Mouse (Mus musculus) thymus, postnatal 0 days (tissue): Measurements from ENCODE around the gene Mon1a. TPM values are rescaled to one million over a fixed set of nuclear protein-coding genes. Genes with fewer than 3 reads are reported as not detected.

Experiments
- DNase-seq: peaks from one replicate; pipeline ENCODE4 v3.0.0-alpha.2; 2015; ENCODE audit warnings: low spot score
- polyA plus RNA-seq: library from polyadenylated mRNA; unstranded; fragments of >200 nt; fragmentation: Nextera tagmentation; extraction: Ambion mirVana; gene quantifications from 2 replicates; pipeline ENCODE4 v1.2.1, GENCODE M21; 2015

The Mon1a gene
- polyA plus RNA-seq, 1 experiment from 2014 or later = 17.9 TPM

DNA sequence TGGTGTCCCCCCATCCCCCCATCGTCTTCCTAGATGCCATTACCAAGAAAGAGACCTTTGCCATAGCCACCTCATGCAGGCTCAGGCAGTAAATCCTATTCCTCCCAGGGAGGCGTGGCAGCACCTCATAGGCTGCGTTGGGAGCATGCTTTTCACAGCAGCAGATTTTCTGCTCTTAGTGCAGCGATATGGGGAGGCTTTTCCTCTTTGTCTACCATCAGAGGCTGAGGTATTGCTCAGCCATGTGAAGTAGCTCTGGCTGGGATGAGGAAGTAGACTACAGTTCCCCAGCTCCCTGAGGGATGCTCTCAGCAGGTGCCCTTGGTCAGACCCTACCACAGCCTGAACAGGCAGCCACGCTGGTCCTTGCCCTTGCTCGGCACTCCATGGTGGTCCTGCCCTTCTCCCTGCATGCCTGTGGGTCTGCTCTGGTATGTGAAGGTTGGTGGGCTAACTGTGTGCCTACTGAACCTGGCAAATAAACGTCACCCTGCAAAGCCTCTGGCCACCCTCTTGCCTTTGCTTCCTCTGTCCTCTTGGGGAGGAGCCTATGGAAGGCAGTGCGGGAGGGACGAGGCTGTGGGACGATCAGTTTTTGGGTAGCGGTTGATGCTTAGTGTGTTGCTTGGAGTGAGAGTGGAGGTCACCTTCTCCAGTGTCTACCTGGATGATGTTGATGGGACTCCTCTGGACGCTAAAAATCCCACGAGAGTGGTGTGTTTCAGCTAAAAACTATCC lies 61.4 kb downstream of the Mon1a start:
- no peak for DNase-seq

- DNase-seq = no peak
Measured at GRCm38 (mm10) chr9:107949922-107950235, 61.9 kb downstream of the Mon1a start, which contains the start of gene Traip. TSS of gene Traip (plus strand) at chr9:107950136.

GRCm38 (mm10) chr9:107950460-107951355 lies 62.8 kb downstream of the Mon1a start:
- peak; percentile 88 for DNase-seq

Other genes with a start within 250 kb of the Mon1a start
- 0.60 and 1.1 TPM in 2 replicates for gene Slc38a3, start 218.6 kb upstream of the Mon1a start, polyA plus RNA-seq
- 0.62 and 0.85 TPM in 2 replicates for gene Gnat1, start 208.4 kb upstream of the Mon1a start, polyA plus RNA-seq
- 2.2 and 3.2 TPM in 2 replicates for gene Sema3f, start 177.7 kb upstream of the Mon1a start, polyA plus RNA-seq
- 162 and 183 TPM in 2 replicates for gene Rbm5, start 117.2 kb upstream of the Mon1a start, polyA plus RNA-seq
- 61.2 and 66.2 TPM in 2 replicates for gene Rbm6, start 14.9 kb upstream of the Mon1a start, polyA plus RNA-seq
- 1.6 and 2.4 TPM in 2 replicates for gene Mst1r, start 18.7 kb downstream of the Mon1a start, polyA plus RNA-seq
- not detected in 2 replicates for gene Actl11, start 40.3 kb downstream of the Mon1a start, polyA plus RNA-seq
- gene Camkv, start 47.5 kb downstream of the Mon1a start, polyA plus RNA-seq = 12.1 and 12.9 TPM in 2 replicates
- 23.1 and 27.2 TPM in 2 replicates for gene Traip, start 62.0 kb downstream of the Mon1a start, polyA plus RNA-seq
- gene Uba7, start 87.4 kb downstream of the Mon1a start, polyA plus RNA-seq = 54.9 and 63.2 TPM in 2 replicates
- gene Gm20661, start 94.9 kb downstream of the Mon1a start, polyA plus RNA-seq = 0.26 and 0.27 TPM in 2 replicates
- gene Inka1, start 97.7 kb downstream of the Mon1a start, polyA plus RNA-seq = 31.6 and 33.8 TPM in 2 replicates
- gene Cdhr4, start 104.3 kb downstream of the Mon1a start, polyA plus RNA-seq = 0.90 and 0.95 TPM in 2 replicates
- 0.28 TPM in 1 of 2 replicates, not detected in the other for gene Gm20662, start 108.2 kb downstream of the Mon1a start, polyA plus RNA-seq
- gene Ip6k1, start 114.3 kb downstream of the Mon1a start, polyA plus RNA-seq = 48.4 and 55.1 TPM in 2 replicates
- gene Gmppb, start 161.1 kb downstream of the Mon1a start, polyA plus RNA-seq = 29.9 TPM in 2 replicates
- gene Amigo3, start 165.0 kb downstream of the Mon1a start, polyA plus RNA-seq = 1.7 and 2.0 TPM in 2 replicates
- gene Mst1, start 192.3 kb downstream of the Mon1a start, polyA plus RNA-seq = 1.5 and 3.1 TPM in 2 replicates
- 27.9 and 37.9 TPM in 2 replicates for gene Rnf123, start 195.2 kb downstream of the Mon1a start, polyA plus RNA-seq
- 48.0 and 51.4 TPM in 2 replicates for gene Apeh, start 206.5 kb downstream of the Mon1a start, polyA plus RNA-seq